Mouse (Mus musculus) forebrain, embryonic 11.5 days (tissue): ENCODE data around the gene Anp32a. TPM values are rescaled to one million over a fixed set of nuclear protein-coding genes. Genes with fewer than 3 reads are reported as not detected.

Source experiments
- ATAC-seq: fragments of 200-750 bp; cut with Nextera tagmentation; replicated peaks from 2 replicates; pipeline ENCODE4 v1.8.0; 2017; ENCODE audit warnings: moderate TSS enrichment; ENCODE audit not compliant: low FRiP score
- DNase-seq: peaks from one replicate; pipeline ENCODE4 v3.0.0-alpha.2; 2017; ENCODE audit warnings: low spot score
- H3K27ac ChIP-seq: fragments of 300-500 bp; sonication (generic); 2 replicates; pipeline ENCODE4 v1.5.1; 2014; ENCODE audit warnings: low read depth, low read length
- H3K27me3 ChIP-seq: fragments of 300-500 bp; sonication (generic); 2 replicates; pipeline ENCODE4 v1.6.1; 2014; ENCODE audit warnings: mild to moderate bottlenecking, low read length, mixed read lengths; ENCODE audit not compliant: control insufficient read depth, insufficient read depth
- H3K36me3 ChIP-seq: fragments of 300-500 bp; sonication (generic); 2 replicates; pipeline ENCODE4 v1.6.1; 2014; ENCODE audit warnings: mild to moderate bottlenecking, low read length, moderate library complexity, mixed read lengths; ENCODE audit not compliant: control insufficient read depth, insufficient read depth
- H3K4me1 ChIP-seq: fragments of 300-500 bp; sonication (generic); replicated peaks from 2 replicates; pipeline ENCODE4 v1.6.1; 2014; ENCODE audit warnings: low read length, mixed read lengths; ENCODE audit not compliant: control insufficient read depth, insufficient read depth
- H3K4me2 ChIP-seq: fragments of 300-500 bp; sonication (generic); 2 replicates; pipeline ENCODE4 v1.6.1; 2014; ENCODE audit warnings: low read depth, mild to moderate bottlenecking, low read length, moderate library complexity, mixed read lengths; ENCODE audit not compliant: severe bottlenecking
- H3K4me3 ChIP-seq: fragments of 300-500 bp; sonication (generic); 2 replicates; pipeline ENCODE4 v1.5.1; 2014; ENCODE audit warnings: low read depth, low read length
- H3K9ac ChIP-seq: fragments of 300-500 bp; sonication (generic); 2 replicates; pipeline ENCODE4 v1.6.1; 2014; ENCODE audit warnings: low read length
- H3K9me3 ChIP-seq: fragments of 300-500 bp; sonication (generic); 2 replicates; pipeline ENCODE4 v1.6.1; 2016; ENCODE audit warnings: low read length, mixed read lengths; ENCODE audit not compliant: control insufficient read depth
- WGBS: fragments of 180-500 bp; shearing (Covaris S2); extraction: QIAGEN DNeasy Blood & Tissue Kit; methylation state at CpG from one replicate; pipeline ENCODE4 v1.1.7; 2014; 5-methylcytosine and 5-hydroxymethylcytosine counted together
- polyA plus RNA-seq: library from polyadenylated mRNA; unstranded; fragments of >200 nt; fragmentation: Nextera tagmentation; extraction: Ambion mirVana; gene quantifications from 2 replicates; pipeline ENCODE4 v1.2.1, GENCODE M21; 2014

Anp32a gene
- 145 and 184 TPM in 2 replicates for polyA plus RNA-seq

- Histone ChIP-seq H3K4me2 (peak within 1 kb of the TSS; percentile 89), H3K27me3 (no peaks in the 10 kb centered on the region), H3K36me3 (no peaks in the 10 kb centered on the region), H3K9ac (peak within 1 kb of the TSS; percentile 98), H3K4me3 (peak within 1 kb of the TSS; percentile 89), H3K4me1 (peaks cover 20% of the 10 kb centered on the region), H3K9me3 (no peaks in the 10 kb centered on the region), H3K27ac (peak within 1 kb of the TSS; percentile 96)
- ATAC-seq (peak; percentile 93), DNase-seq (peak; percentile 98)
- under 1% methylated on average over 34 of the region's 34 CpGs for WGBS
Observed at GRCm38 (mm10) chr9:62341123-62341486, at the start of gene Anp32a. Anp32a (plus strand) TSS chr9:62341293.

DNA sequence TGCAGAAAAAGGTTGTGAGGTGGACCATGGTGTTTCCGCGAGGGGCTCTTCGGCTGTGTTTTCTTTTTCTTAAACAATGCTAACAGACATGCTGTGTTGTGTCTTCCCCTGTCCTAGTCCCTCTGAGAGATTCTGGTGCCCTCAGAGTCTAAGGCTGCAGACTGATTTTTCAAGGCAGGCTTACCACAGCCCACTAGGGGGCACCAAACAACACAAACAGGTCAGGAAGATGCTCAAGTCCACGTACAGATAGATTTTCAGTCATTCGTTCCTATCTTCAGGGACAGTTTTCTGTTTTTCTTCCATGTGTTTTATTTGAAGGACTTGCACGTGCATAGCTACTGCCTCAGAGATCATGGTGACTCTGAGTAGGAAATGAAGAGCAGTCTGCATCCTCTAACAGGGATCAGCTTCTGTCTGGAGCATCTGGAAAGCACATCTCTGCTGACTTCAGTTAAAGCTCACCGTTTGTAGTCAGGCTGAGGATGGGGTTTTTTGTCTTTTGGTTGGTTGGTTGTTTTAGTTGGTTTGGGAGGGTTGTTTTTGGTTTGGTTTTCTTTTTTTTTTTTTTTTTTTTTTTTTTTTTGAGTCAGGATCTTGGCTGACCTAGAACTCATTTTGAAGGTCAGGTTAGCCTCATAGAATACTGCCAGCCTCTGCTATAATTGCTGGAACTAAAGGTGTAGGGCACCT, 45.9 kb upstream of the Anp32a start:
- Histone ChIP-seq H3K27ac (no peak overlapping the region), H3K36me3 (no peaks in the 10 kb centered on the region), H3K9me3 (no peaks in the 10 kb centered on the region), H3K4me1 (peaks cover 5% of the 10 kb centered on the region; the same call in 1 of the 2 replicates), H3K4me2 (no peak overlapping the region), H3K27me3 (no peaks in the 10 kb centered on the region), H3K4me3 (no peak overlapping the region), H3K9ac (no peak overlapping the region)
- no peak for ATAC-seq
- 42% methylated on average over 7 of the region's 7 CpGs for WGBS
- DNase-seq: peak; percentile 87

DNA sequence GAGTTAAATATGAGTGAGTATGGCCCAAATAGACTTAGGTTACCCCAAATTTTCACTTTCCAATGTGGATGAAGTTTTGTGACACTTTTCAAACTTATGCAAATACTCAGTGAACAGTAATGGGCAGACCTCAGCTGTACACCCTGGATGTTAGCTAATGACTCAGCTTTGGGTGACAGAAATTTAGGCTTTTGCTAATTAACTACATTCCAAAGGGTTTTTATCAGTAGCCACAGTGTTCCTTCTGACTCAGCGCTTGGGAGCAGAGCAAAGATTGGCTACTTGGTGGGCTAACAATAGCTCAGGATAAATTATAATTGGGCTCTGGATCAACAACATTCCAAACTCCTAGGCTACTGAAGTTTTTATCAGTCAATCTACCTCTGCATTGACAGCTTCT, 44.2 kb upstream of the Anp32a start:
- ATAC-seq: no peak
- WGBS: 42% methylated on average over 1 of the region's 1 CpGs
- Histone ChIP-seq H3K27ac (no peak overlapping the region), H3K9ac (no peak overlapping the region), H3K4me3 (no peak overlapping the region), H3K36me3 (no peaks in the 10 kb centered on the region), H3K4me1 (peaks cover 5% of the 10 kb centered on the region; the same call in 1 of the 2 replicates), H3K9me3 (no peaks in the 10 kb centered on the region), H3K4me2 (no peak overlapping the region), H3K27me3 (no peaks in the 10 kb centered on the region)
- no peak for DNase-seq

GRCm38 (mm10) chr9:62315556-62315955, 25.5 kb upstream of the Anp32a start:
- no peak for ATAC-seq
- Histone ChIP-seq H3K4me3 (no peak overlapping the region), H3K4me1 (no peaks in the 10 kb centered on the region)

GRCm38 (mm10) chr9:62318729-62319128, 22.4 kb upstream of the Anp32a start:
- WGBS: 86% methylated on average over 4 of the region's 4 CpGs
- DNase-seq: no peak

More at GRCm38 (mm10) chr9:62315556-62315955, 25.5 kb upstream of the Anp32a start:
- Histone ChIP-seq H3K9me3 (no peaks in the 10 kb centered on the region), H3K27ac (no peak overlapping the region), H3K27me3 (no peaks in the 10 kb centered on the region), H3K4me2 (no peak overlapping the region), H3K9ac (no peak overlapping the region), H3K36me3 (no peaks in the 10 kb centered on the region)
- no peak for DNase-seq
- 97% methylated on average over 6 of the region's 6 CpGs for WGBS

GRCm38 (mm10) chr9:62323816-62324215, 17.3 kb upstream of the Anp32a start:
- Histone ChIP-seq H3K4me1 (no peaks in the 10 kb centered on the region), H3K4me2 (no peak overlapping the region), H3K36me3 (no peaks in the 10 kb centered on the region), H3K27ac (no peak overlapping the region), H3K9ac (no peak overlapping the region), H3K4me3 (no peak overlapping the region), H3K27me3 (no peaks in the 10 kb centered on the region), H3K9me3 (no peaks in the 10 kb centered on the region; the same call in 1 of the 2 replicates)
- no peak for DNase-seq
- 79% methylated on average over 1 of the region's 1 CpGs for WGBS
- no peak for ATAC-seq

More at GRCm38 (mm10) chr9:62318729-62319128, 22.4 kb upstream of the Anp32a start:
- no peak overlapping the region for H3K4me3 ChIP-seq
- no peak for ATAC-seq
- no peaks in the 10 kb centered on the region for H3K36me3 ChIP-seq
- H3K9me3 ChIP-seq: no peaks in the 10 kb centered on the region; the same call in 1 of the 2 replicates
- H3K9ac ChIP-seq: no peak overlapping the region
- no peaks in the 10 kb centered on the region for H3K27me3 ChIP-seq
- no peaks in the 10 kb centered on the region for H3K4me1 ChIP-seq
- H3K27ac ChIP-seq: no peak overlapping the region
- no peak overlapping the region for H3K4me2 ChIP-seq

- Histone ChIP-seq H3K4me3 (no peak overlapping the region), H3K9ac (no peak overlapping the region), H3K27me3 (no peaks in the 10 kb centered on the region), H3K27ac (no peak overlapping the region), H3K4me1 (no peaks in the 10 kb centered on the region), H3K36me3 (no peaks in the 10 kb centered on the region), H3K4me2 (no peak overlapping the region), H3K9me3 (no peaks in the 10 kb centered on the region; the same call in 1 of the 2 replicates)
- 67% methylated on average over 3 of the region's 3 CpGs for WGBS
- no peak for DNase-seq
- ATAC-seq: no peak
Observed at GRCm38 (mm10) chr9:62325965-62326364, 15.1 kb upstream of the Anp32a start.

- WGBS: 88% methylated on average over 9 of the region's 9 CpGs
- H3K9me3 ChIP-seq: no peaks in the 10 kb centered on the region
- H3K27me3 ChIP-seq: no peaks in the 10 kb centered on the region
- H3K36me3 ChIP-seq: no peaks in the 10 kb centered on the region
- peaks cover 7% of the 10 kb centered on the region for H3K4me1 ChIP-seq
- H3K27ac ChIP-seq: no peak overlapping the region
- H3K4me3 ChIP-seq: no peak overlapping the region
- DNase-seq: no peak
- no peak overlapping the region for H3K4me2 ChIP-seq
- no peak for ATAC-seq
- H3K9ac ChIP-seq: no peak overlapping the region
Observed at GRCm38 (mm10) chr9:62334298-62334825, 6.7 kb upstream of the Anp32a start.

DNA sequence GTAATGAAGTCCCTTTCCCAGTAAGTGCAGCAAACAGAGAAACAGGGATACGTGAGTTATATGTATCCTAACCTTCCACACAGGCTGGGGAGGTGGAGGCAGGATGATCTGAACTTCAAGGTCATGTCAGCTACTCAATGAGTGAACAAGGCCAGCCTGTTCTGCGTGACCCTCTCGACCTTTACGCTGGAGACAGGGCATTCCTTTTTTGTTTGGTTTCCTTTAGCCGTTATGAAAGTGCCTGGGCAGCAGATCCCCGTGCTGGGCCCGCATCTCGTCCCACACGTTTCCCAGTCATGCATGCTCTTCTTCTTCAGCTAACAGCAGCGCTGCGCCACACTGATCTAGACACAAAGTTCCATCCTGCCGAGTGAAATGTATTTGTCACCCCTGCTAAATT, 5.7 kb upstream of the Anp32a start:
- Histone ChIP-seq H3K9me3 (no peaks in the 10 kb centered on the region), H3K4me3 (no peak overlapping the region), H3K4me1 (peaks cover 7% of the 10 kb centered on the region), H3K9ac (no peak overlapping the region), H3K27ac (no peak overlapping the region), H3K36me3 (no peaks in the 10 kb centered on the region), H3K27me3 (no peaks in the 10 kb centered on the region), H3K4me2 (no peak overlapping the region)
- ATAC-seq (no peak), DNase-seq (no peak)
- 68% methylated on average over 12 of the region's 12 CpGs for WGBS
